Mouse (Mus musculus) frontal cortex, postnatal 10 days (tissue): ENCODE data around the gene Cdc42ep4.

Source experiments
- DNase-seq, 2 experiments: peaks; one replicate each; pipeline ENCODE4 v3.0.0; 2022; ENCODE audit warnings: low spot score in 2 of 2, mixed read lengths in 1 of 2

The Cdc42ep4 gene

GRCm38 (mm10) chr11:113722405-113723090, 29.1 kb downstream of the Cdc42ep4 start:
- no peak for DNase-seq

- DNase-seq, result no peak
Measured at GRCm38 (mm10) chr11:113717767-113718424, 33.8 kb downstream of the Cdc42ep4 start.

- DNase-seq, result no peak
Measured at GRCm38 (mm10) chr11:113716132-113716531, 35.5 kb downstream of the Cdc42ep4 start.

- no peak for DNase-seq
Measured at GRCm38 (mm10) chr11:113715078-113715674, 36.5 kb downstream of the Cdc42ep4 start.

- DNase-seq, result no peak
Measured at GRCm38 (mm10) chr11:113711061-113711460, 40.6 kb downstream of the Cdc42ep4 start.

- no peak for DNase-seq
Measured at GRCm38 (mm10) chr11:113710257-113710777, 41.4 kb downstream of the Cdc42ep4 start.

GRCm38 (mm10) chr11:113709731-113710256, 41.9 kb downstream of the Cdc42ep4 start, which contains the start of gene Cpsf4l:
TSS of gene Cpsf4l (minus strand) at chr11:113710017.
- DNase-seq, result no peak

GRCm38 (mm10) chr11:113709272-113709671, 42.4 kb downstream of the Cdc42ep4 start:
- DNase-seq, result no peak

GRCm38 (mm10) chr11:113708629-113709213, 43.0 kb downstream of the Cdc42ep4 start:
- no peak for DNase-seq

- DNase-seq, result no peak
Measured at GRCm38 (mm10) chr11:113705966-113706652, 45.6 kb downstream of the Cdc42ep4 start.

GRCm38 (mm10) chr11:113703758-113704157, 47.9 kb downstream of the Cdc42ep4 start:
- peak; percentile 62 to 76 for DNase-seq

- DNase-seq, result no peak
Measured at GRCm38 (mm10) chr11:113699643-113700042, 52.0 kb downstream of the Cdc42ep4 start.

- DNase-seq, result no peak
Measured at GRCm38 (mm10) chr11:113698013-113698545, 53.6 kb downstream of the Cdc42ep4 start.

- no peak for DNase-seq
Measured at GRCm38 (mm10) chr11:113697571-113697970, 54.1 kb downstream of the Cdc42ep4 start.

GRCm38 (mm10) chr11:113691851-113692250, 59.8 kb downstream of the Cdc42ep4 start:
- no peak for DNase-seq

GRCm38 (mm10) chr11:113691318-113691717, 60.4 kb downstream of the Cdc42ep4 start:
- no peak for DNase-seq

- no peak for DNase-seq
Measured at GRCm38 (mm10) chr11:113690506-113690905, 61.2 kb downstream of the Cdc42ep4 start.

- DNase-seq, result no peak
Measured at GRCm38 (mm10) chr11:113687031-113687430, 64.7 kb downstream of the Cdc42ep4 start.

- DNase-seq, result no peak
Measured at GRCm38 (mm10) chr11:113684707-113685426, 66.8 kb downstream of the Cdc42ep4 start.

- peak; percentile 91 to 95 for DNase-seq
Measured at GRCm38 (mm10) chr11:113683957-113684706, 67.5 kb downstream of the Cdc42ep4 start, which contains the start of the genes Fam104a and D11Wsu47e. TSS of gene Fam104a (minus strand) at chr11:113684155. TSS of gene D11Wsu47e (plus strand) at chr11:113684412.
